Mouse (Mus musculus) cortical plate, adult 2 months (tissue): Measurements from ENCODE around the gene Dnajb13.

Experiments used
- CTCF ChIP-seq: fragments of 200-500 bp; IDR thresholded peaks from 2 replicates; pipeline ENCODE4 v1.5.1; 2011; ENCODE audit warnings: mild to moderate bottlenecking, control low read depth, low read length; ENCODE audit not compliant: insufficient read depth; ENCODE audit errors: extremely low read depth
- POLR2A ChIP-seq: fragments of 200-500 bp; IDR thresholded peaks from 2 replicates; pipeline ENCODE4 v1.6.1; 2011; ENCODE audit warnings: mild to moderate bottlenecking, low read length, control low read depth; ENCODE audit not compliant: insufficient read depth; ENCODE audit errors: extremely low read depth

GRCm38 (mm10) chr7:100549796-100550195 lies 35.0 kb upstream of the Dnajb13 start:
- TF ChIP-seq CTCF, result no peak
- TF ChIP-seq POLR2A, result no peak
